Mouse (Mus musculus): ENCODE results near the gene Slfnl1. TPM values are rescaled to one million over a fixed set of nuclear protein-coding genes. Genes with fewer than 3 reads are reported as not detected.

Gene Slfnl1
- polyA plus RNA-seq (2017; shearing (Covaris generic)) = not detected

DNA sequence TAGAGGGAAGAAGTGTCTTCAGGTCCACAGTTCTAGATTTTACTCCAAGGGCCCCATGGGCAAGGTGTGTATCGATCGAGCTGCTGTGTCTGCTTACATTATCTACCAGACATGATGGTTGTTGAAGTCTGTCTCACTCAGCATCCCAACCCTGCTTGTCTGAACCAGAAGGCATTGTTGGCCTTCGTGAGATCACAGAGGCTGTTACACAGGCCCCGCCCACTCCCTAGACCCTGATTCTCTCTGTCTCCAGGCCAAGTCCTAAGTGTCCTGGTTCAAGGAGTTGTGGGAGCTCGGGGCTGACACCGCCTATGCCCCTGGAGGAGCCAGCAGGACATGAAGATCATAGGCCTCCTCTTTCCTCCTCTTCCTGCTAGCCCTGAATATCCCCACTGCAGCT is at the start of gene Slfnl1:
Slfnl1 (plus strand) TSS at position 246 of the 400 bp plus-strand sequence.

GRCm38 (mm10) chr4:120569486-120570437 is 37.7 kb downstream of the Slfnl1 start, which contains the start of gene Ctps:
Gene Ctps (minus strand): TSS chr4:120570276.

Other genes starting within 250 kb of the Slfnl1 start
- gene Foxo6, start 244.9 kb upstream of the Slfnl1 start, polyA plus RNA-seq (2017; shearing (Covaris generic)) = not detected
- gene Scmh1, start 127.0 kb upstream of the Slfnl1 start, polyA plus RNA-seq (2017; shearing (Covaris generic)) = 17.5 TPM
- 21.1 TPM for gene Ctps, start 38.0 kb downstream of the Slfnl1 start, polyA plus RNA-seq (2017; shearing (Covaris generic))
- gene Gm8439, start 56.5 kb downstream of the Slfnl1 start, polyA plus RNA-seq (2017; shearing (Covaris generic)) = not detected
- gene Cited4, start 134.3 kb downstream of the Slfnl1 start, polyA plus RNA-seq (2017; shearing (Covaris generic)) = 0.30 TPM
- gene Kcnq4, start 216.4 kb downstream of the Slfnl1 start, polyA plus RNA-seq (2017; shearing (Covaris generic)) = 0.16 TPM